Mouse (Mus musculus) brain, embryonic 14.5 days (tissue): ENCODE data around the gene Zfp280c.

Experiments used
- CTCF ChIP-seq: fragments of 200-500 bp; IDR thresholded peaks from 2 replicates; pipeline ENCODE4 v1.5.1; 2012; ENCODE audit warnings: inconsistent platforms, mild to moderate bottlenecking, moderate library complexity, borderline replicate concordance; ENCODE audit not compliant: insufficient read depth, insufficient read length; ENCODE audit errors: extremely low read depth
- POLR2A ChIP-seq: fragments of 200-500 bp; IDR thresholded peaks from 2 replicates; pipeline ENCODE4 v1.6.1; 2012; ENCODE audit warnings: mild to moderate bottlenecking, inconsistent platforms, borderline replicate concordance; ENCODE audit not compliant: poor library complexity, insufficient read depth, insufficient read length, severe bottlenecking; ENCODE audit errors: extremely low read depth

DNA sequence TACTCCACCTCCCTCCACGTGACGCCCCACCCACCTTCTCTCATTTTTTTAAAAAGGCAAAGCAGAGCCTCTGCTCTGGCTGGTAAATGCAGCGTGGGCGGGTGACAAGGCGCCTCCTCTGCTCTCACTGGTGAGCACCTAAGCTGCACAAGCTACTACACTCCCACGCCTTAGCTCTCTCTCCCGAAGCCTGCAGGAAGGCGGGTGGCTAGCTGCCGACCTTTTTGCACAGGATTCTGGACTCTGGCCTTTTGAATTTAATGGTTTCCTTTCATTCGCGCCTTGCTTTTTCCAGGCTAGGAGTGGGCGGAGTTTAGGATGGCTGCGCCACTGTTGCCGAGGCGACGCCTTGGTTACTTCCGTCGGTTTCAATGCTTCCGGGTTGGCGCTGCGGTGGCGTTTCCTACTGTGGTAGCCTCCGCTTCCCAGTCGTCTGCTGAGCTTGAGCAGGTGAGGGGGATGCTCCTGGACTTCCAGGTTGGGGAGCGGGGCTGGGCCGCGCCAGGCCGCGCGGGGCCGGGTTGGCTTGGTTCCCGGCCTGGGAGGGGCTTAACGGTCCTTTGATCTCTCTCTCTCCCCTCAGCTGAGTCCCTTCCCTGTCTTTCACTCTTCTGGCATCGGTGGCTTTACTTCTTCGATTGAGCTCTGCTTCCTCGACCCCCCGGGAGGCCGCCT, 29.2 kb upstream of the Zfp280c start, which contains the start of gene Slc25a14:
- no peak for TF ChIP-seq CTCF
- TF ChIP-seq POLR2A, result 0 out of 2 replicates have a peak, but pooled peaks have one; percentile 9
